Mouse (Mus musculus): ENCODE measurements around the gene Zranb3.
"Not testable (repeated sequence)": the region's sequence is repeated elsewhere in the genome, so short reads cannot be mapped to it uniquely, and the experiment has no call there.

Zranb3 gene

GRCm38 (mm10) chr1:128102641-128103461 is at the start of gene Zranb3, which contains the start of gene R3hdm1:
Gene Zranb3 (minus strand): TSS chr1:128103047.
Gene R3hdm1 (plus strand): TSS chr1:128103301.
- peak; percentile 96 to 97 for DNase-seq (ENCODE audit: low spot score in 2 of 2)

DNA sequence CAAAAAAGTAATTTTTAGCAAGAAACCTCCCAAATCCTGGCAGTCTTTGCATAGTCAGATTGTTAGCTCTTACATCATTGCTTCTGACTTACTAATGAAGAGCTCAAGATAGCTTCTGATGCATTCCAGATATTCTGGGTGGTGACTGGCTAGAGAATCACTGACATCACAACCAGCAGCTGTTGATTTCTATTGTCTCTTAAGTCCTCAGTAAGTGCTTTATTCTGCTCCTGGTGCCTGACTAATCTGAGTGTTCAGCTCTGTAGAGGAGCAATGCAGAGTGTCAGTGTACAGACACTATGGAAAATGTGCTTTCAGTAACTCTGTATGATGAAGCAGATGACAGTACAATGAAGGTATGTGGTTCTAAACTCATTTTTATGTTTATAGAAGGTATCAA is 38.9 kb upstream of the Zranb3 start:
- DNase-seq (ENCODE audit: low spot score in 2 of 2) = no peak

DNA sequence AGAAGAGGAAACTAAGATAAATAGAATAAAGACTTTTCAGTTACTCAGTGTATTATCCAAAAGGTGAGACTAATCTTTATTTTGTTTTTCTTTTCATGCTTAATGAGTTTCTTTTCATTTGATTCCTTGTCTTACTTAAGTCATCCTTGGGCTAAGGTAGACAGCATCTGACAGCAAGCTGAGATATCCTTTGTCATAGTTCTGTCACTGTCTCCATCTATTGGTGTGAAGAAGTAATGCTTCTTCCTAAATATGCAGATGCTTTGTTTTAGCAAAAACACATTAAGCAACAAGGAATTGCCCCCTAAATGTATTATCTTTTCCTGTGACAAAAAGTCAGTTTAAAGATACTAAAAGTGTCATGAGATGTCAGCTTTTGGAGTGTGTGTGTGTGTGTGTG is 38.2 kb upstream of the Zranb3 start:
- DNase-seq (ENCODE audit: low spot score in 2 of 2) = no peak

- DNase-seq (ENCODE audit: low spot score in 2 of 2) = not testable (repeated sequence)
Measured at GRCm38 (mm10) chr1:128136222-128136621, 33.4 kb upstream of the Zranb3 start.

DNA sequence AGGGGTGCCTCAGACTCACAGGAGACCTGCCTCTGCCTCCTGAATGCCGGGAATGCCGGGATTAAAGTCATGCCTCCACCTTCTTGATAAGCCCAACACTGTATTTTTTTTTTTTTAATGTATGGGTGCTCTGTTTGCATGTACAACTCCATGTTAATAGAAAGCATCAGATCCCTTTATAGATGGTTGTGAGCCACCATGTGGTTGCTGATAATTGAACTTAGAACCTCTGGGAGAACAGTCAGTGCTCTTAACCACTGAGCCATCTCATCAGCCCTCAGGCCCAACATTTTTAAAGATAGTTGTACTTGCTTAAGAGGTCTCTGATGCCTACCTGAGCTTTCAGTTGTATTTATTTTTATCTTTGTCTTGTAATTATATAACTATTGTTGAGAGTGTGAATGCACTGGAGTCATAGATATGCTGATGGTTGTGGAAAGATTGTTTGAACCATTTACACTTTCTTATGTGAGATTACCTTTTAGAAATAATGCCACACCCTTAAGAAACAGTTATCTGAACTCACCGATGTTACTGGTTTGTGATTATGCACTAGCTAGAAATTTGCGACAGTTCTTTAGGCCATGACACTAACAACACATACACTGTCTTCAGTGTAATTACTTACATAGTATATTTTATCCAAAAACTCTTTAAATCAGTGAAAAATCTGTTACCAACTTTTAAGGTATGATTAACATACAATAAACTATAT is 18.2 kb upstream of the Zranb3 start:
- no peak for DNase-seq (ENCODE audit: low spot score in 2 of 2)

DNA sequence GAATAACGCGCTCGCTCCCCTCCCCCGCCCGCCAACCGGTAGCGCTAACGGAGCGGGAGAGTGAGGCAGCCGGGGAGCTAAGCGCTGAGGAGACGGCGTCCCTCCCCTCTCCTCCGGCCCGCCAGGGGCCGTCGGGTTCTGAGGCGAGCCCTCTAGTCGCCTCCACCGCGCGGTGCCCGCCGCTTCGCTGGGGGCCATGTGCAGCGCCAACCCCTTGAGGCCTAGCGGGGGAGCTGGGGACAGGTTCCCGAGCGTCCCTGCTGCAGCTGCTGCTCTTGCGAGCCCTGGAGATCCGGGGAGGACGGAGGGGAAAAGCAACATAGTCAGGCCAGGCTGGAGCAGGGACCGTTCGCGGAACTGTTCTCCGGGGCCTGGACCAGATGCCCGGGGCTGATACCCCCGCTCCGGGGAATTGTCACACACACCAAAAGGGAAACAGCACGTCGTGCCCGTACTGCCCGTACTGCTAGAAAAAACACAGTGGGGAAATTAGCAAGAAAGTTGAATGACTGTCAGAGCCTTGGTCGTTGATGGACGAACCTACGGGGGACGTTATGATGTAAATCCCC is 757 bp upstream of the Zranb3 start:
- no peak for DNase-seq (ENCODE audit: low spot score in 2 of 2)

GRCm38 (mm10) chr1:128102251-128102640 is 601 bp downstream of the Zranb3 start:
- DNase-seq (ENCODE audit: low spot score in 2 of 2) = peak; percentile 52 to 73

DNA sequence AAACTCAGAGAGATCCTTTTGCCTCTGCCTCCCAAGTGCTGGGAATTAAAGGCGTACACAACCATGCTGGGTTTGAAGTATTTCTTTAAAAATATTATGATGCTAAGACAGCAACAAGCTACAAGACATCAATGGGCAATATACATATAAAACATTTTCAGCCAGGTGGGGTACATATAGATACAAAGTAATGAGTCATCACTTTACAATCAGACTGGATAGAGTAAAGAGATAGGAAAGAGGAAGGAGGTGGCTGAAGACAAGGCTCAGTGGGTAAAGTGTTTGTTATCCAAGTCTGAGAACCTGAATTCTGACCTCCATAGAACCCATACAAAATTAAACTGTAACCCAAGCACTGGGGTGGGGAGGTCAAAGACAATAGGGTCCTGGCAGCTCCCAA is 4.5 kb downstream of the Zranb3 start:
- no peak for DNase-seq (ENCODE audit: low spot score in 2 of 2)

- no peak for DNase-seq (ENCODE audit: low spot score in 2 of 2)
Measured at GRCm38 (mm10) chr1:128094686-128095085, 8.2 kb downstream of the Zranb3 start.

DNA sequence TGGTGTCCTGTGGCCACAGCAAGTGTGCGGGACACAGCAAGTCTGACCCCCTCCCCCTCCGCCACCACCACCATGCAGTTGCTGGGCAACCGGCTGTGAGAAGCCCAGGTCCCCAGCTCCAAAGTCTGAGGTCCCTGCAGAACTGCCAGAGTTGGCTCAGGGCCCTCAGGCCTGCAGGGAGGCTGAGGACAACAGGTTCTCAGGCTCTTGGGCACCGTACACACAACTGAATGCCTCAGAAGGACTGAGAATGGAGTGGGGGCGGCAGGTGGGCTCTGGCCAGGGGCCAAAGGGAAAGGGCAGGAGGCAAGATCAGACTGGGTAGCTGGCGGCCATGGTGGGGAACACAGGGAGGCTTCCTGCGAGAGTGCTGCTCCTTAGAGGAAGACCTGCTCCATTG is 20.0 kb downstream of the Zranb3 start:
- no peak for DNase-seq (ENCODE audit: low spot score in 2 of 2)

- no peak for DNase-seq (ENCODE audit: low spot score in 2 of 2)
Measured at GRCm38 (mm10) chr1:128081873-128082272, 21.0 kb downstream of the Zranb3 start.

- no peak for DNase-seq (ENCODE audit: low spot score in 2 of 2)
Measured at GRCm38 (mm10) chr1:128080936-128081696, 21.7 kb downstream of the Zranb3 start.

GRCm38 (mm10) chr1:128078646-128079045 is 24.2 kb downstream of the Zranb3 start:
- DNase-seq (ENCODE audit: low spot score in 2 of 2) = no peak

GRCm38 (mm10) chr1:128077788-128078187 is 25.1 kb downstream of the Zranb3 start:
- DNase-seq (ENCODE audit: low spot score in 2 of 2) = no peak

- DNase-seq (ENCODE audit: low spot score in 2 of 2) = no peak
Measured at GRCm38 (mm10) chr1:128076791-128077479, 25.9 kb downstream of the Zranb3 start.

DNA sequence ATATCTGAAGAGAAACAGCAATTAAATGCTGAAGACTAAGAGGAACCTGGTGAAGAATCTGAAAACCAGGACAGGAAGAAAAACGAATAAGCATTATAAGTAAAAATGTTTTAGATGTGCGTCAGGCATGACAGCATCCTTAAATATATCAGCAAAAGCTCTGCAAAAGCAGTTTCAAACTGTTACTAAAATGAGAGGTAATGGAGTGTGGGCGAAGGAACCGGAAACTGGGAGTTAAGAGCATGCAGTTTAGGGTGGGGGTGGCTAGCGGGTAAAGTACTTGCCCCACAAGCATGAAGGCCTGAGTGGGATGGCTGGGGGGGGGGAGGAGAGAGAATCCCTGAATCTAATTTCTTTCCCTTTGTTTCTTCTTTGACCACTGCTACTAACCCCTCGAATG is 29.8 kb downstream of the Zranb3 start:
- DNase-seq (ENCODE audit: low spot score in 2 of 2) = no peak

GRCm38 (mm10) chr1:128070003-128070402 is 32.8 kb downstream of the Zranb3 start:
- DNase-seq (ENCODE audit: low spot score in 2 of 2) = no peak

GRCm38 (mm10) chr1:128068945-128069397 is 33.9 kb downstream of the Zranb3 start:
- DNase-seq (ENCODE audit: low spot score in 2 of 2) = no peak

GRCm38 (mm10) chr1:128064716-128065115 is 38.1 kb downstream of the Zranb3 start:
- DNase-seq (ENCODE audit: low spot score in 2 of 2) = no peak

GRCm38 (mm10) chr1:128062167-128062566 is 40.7 kb downstream of the Zranb3 start:
- DNase-seq (ENCODE audit: low spot score in 2 of 2) = no peak

DNA sequence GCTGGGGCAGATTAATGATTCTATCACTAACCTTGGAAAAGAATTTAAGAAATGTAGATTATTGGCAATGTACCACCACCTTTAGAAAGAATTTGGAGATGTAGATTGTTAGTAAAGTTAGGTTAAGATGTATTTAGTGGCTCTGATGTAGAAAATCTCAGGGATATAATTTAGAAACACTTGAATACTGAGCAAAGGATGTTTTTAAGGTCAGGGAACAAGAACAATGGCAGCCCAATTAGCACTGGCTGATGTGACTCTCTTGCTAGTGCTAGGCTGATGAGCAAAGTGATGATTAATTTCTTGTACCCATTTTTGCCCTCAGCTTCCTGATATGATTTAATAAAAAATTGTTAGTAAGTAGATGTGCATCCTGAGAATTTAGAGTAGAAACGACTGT is 41.4 kb downstream of the Zranb3 start:
- DNase-seq (ENCODE audit: low spot score in 2 of 2) = no peak
